Mouse (Mus musculus): ENCODE measurements around the gene Nudt16. TPM values are rescaled to one million over a fixed set of nuclear protein-coding genes. Genes with fewer than 3 reads are reported as not detected.
"Not testable (repeated sequence)": the region's sequence is repeated elsewhere in the genome, so short reads cannot be mapped to it uniquely, and the experiment has no call there.

Nudt16 gene
- 13.2 and 19.6 TPM in 2 replicates for polyA plus RNA-seq (2012; rRNA removed)

- WGBS = under 1% methylated on average over 60 of the region's 60 CpGs
- DNase-seq (ENCODE audit: low read depth, low spot score) = peak; percentile 93
Observed at GRCm38 (mm10) chr9:105131253-105132001, at the start of gene Nudt16. Gene Nudt16 (minus strand): TSS chr9:105131824.

DNA sequence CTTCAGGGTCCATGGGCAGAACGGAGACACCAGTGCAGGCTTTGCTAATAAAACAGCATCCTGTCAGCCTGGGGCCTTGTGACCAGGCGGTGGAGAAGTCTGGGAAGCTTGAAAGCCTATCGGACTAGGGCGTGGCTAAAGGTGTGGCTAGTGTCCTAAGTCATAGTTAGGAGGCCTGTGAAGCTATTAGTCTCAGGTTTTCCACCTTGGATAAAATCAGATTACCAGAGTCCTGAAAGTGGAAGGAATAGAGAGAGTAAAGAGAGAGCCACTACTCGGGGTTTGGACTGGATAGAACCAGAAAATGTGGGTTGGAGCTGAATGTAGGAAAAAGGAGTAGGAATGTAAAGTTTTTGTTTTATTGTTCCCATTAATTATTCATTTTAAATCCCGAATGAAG, 13.4 kb upstream of the Nudt16 start, which contains the start of gene 1700080E11Rik:
TSS of gene 1700080E11Rik (minus strand) at position 101 of the 400 bp plus-strand sequence.
- 54% methylated on average over 6 of the region's 6 CpGs for WGBS
- DNase-seq (ENCODE audit: low read depth, low spot score) = no peak

DNA sequence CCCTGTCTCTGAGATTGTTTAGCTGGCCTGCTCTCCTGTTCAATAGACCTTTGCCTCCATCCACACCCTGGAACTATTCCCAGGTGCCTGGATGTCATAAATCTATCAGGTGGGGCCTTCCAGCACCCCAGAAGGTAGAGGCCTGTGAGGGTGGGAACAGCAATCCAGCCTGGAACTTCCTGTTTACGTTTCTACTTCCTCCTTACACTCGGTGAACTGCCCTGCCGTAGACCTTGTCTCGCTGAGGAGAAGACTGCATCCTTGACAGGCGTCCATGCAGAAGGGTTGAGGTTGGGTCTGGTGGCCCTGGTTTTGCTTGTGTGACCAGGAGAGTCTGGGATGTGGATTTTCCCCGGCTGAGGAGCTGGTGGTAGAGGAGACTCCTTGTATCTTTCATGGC, 7.6 kb upstream of the Nudt16 start:
- DNase-seq (ENCODE audit: low read depth, low spot score) = peak; percentile 85
- WGBS = 14% methylated on average over 6 of the region's 6 CpGs

- no peak for DNase-seq (ENCODE audit: low read depth, low spot score)
- WGBS = 50% methylated on average over 1 of the region's 1 CpGs
Observed at GRCm38 (mm10) chr9:105136404-105136803, 4.8 kb upstream of the Nudt16 start.

DNA sequence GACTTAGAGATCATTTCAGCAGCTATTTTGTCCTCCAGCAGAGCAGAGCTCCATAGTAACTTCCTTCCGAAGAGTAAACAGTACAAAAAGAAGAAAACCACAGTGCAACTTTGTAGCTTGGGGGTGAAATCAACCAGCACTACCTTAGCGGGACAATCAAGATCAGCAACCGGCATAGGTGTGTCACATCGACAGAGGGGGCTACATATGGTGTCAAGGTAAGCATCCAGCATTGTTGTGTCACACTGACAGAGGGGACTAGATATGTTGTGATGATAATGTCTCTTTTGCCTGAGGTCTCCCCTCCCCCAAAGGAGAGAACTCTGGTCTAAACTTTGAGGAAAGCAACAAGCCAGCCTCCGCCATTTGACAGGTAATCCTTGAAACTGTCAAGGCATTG, 2.9 kb upstream of the Nudt16 start:
- DNase-seq (ENCODE audit: low read depth, low spot score) = no peak
- WGBS = 81% methylated on average over 5 of the region's 5 CpGs

- no peak for DNase-seq (ENCODE audit: low read depth, low spot score)
- 22% methylated on average over 5 of the region's 5 CpGs for WGBS
Observed at GRCm38 (mm10) chr9:105132002-105132367, 361 bp upstream of the Nudt16 start.

GRCm38 (mm10) chr9:105130331-105130730, 1.3 kb downstream of the Nudt16 start:
- DNase-seq (ENCODE audit: low read depth, low spot score) = no peak
- WGBS = 95% methylated on average over 8 of the region's 8 CpGs

DNA sequence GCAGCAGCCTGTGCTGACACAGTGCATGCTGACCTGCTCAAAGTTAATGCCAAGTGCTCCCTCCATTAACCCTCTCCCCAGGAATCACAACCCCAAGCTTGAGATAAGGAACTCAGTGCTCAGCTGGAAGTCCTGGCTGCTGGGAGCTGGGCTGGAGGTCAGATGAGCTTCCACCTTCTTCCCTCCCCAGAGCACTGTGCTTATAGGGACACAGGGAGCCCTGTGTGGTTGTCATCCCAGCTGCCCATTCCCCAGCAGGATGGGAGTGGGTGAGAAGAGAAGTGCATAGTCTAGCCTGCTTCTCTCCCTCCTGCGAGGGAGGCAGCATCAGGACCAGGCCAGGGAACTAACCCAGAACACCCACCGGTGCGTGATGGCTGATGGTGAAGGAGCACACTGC, 6.4 kb downstream of the Nudt16 start:
- WGBS = 80% methylated on average over 3 of the region's 3 CpGs
- DNase-seq (ENCODE audit: low read depth, low spot score) = not testable (repeated sequence)

- no peak for DNase-seq (ENCODE audit: low read depth, low spot score)
- 88% methylated on average over 5 of the region's 5 CpGs for WGBS
Observed at GRCm38 (mm10) chr9:105103893-105104292, 27.7 kb downstream of the Nudt16 start.

DNA sequence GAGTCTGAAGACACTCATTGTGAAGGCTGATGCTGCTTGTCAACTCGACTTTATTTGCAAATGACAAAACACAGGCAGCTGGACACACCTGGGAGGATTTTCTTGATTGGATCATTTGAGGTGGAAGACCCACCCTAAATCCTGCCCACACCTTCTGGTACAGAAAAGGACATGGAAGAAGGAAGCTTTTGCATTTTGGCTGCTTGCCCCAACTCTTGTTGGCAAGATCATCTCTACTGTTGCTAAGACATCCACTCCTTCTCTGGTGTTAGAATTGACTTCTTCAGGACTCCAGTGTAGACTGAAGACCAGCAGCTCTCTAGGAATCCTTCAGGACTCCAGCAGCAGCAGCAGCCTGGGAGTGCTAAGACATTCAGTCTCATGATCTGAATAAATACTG, 29.7 kb downstream of the Nudt16 start:
- WGBS = 21% methylated on average over 1 of the region's 1 CpGs
- DNase-seq (ENCODE audit: low read depth, low spot score) = no peak

- DNase-seq (ENCODE audit: low read depth, low spot score) = no peak
- 23% methylated on average over 15 of the region's 15 CpGs for WGBS
Observed at GRCm38 (mm10) chr9:105100807-105101570, 30.6 kb downstream of the Nudt16 start.

GRCm38 (mm10) chr9:105080246-105080645, 51.4 kb downstream of the Nudt16 start:
- 79% methylated on average over 3 of the region's 3 CpGs for WGBS
- no peak for DNase-seq (ENCODE audit: low read depth, low spot score)

Other genes starting within 250 kb of the Nudt16 start
- 34.6 and 41.1 TPM in 2 replicates for gene Mrpl3, start 78.6 kb downstream of the Nudt16 start, polyA plus RNA-seq (2012; rRNA removed)
- gene 1700080E11Rik, start 13.3 kb upstream of the Nudt16 start, polyA plus RNA-seq (2012; rRNA removed) = not detected in 2 replicates

All from large intestine, adult 2 months (tissue).